Mouse (Mus musculus): ENCODE data around the gene Rab31. TPM values are rescaled to one million over a fixed set of nuclear protein-coding genes. Genes with fewer than 3 reads are reported as not detected.
A peak's percentile ranks its signal among the peaks of the same experiment; 100 is the strongest.

Rab31 gene
- polyA plus RNA-seq, 1 experiment from 2014 or later, result 81.7 TPM

DNA sequence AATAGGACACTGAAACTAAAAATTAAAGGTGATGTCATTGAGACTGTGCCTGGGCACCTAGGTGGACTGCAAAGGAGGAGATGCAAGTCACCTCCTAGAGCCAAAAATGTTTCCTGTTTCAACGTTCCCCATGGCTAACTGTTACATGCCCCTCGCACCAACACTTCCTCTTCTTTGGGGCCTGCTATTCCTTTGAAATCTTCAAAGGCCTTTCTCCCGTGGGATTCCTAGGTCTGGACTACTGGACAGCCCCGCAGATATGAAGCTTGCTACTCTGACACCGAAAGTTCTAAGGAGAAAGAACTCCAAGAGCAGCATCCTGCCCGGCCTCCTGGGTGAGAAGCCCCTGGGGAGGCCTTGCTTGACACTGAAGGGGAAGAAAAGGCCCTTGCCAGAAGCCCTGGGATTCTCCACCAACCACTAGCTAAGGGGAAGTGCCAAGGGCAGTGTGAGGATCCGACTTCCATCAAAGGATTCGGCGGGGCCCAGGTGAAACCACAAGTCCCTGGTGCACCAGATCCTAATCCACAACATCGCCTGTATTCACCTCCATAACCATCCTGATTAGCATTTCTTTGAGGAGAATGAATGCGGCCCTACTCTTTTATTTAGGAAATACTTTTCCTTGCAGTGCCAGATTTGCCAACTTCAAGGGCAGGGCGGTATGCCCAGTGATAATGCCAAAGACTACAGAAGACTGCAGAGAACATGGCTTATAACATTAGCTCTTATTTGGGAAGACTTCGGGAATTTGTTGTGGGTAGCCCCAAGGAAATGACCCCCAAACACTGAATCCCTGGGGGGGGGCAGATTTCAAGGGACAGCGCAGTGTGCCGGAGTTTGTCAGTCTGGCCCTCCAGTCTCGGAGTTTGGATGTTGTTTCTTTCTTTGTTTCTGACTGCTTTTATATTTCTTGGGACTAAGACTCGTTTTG lies 1.3 kb downstream of the Rab31 start:
- Histone ChIP-seq H3K36me3 (replicated peaks; ENCODE audit: control insufficient read depth, insufficient read depth) (no peaks in the 10 kb centered on the region), H3K4me2 (replicated peaks) (peak overlapping the region; percentile 83), H3K27ac (no peak overlapping the region), H3K9me3 (ENCODE audit: control insufficient read depth, low read length) (no peaks in the 10 kb centered on the region), H3K9ac (peak overlapping the region; percentile 91), H3K4me3 (replicated peaks; ENCODE audit: low read length) (peak overlapping the region; percentile 86), H3K4me1 (replicated peaks; ENCODE audit: control insufficient read depth, insufficient read depth, low read length) (peaks cover 43% of the 10 kb centered on the region), H3K27me3 (ENCODE audit: control insufficient read depth, insufficient read depth, low read length) (no peaks in the 10 kb centered on the region)
- DNase-seq (ENCODE audit: low spot score) (no peak), ATAC-seq (ENCODE audit: low FRiP score) (no peak)
- 20% methylated on average over 17 of the region's 17 CpGs for WGBS

DNA sequence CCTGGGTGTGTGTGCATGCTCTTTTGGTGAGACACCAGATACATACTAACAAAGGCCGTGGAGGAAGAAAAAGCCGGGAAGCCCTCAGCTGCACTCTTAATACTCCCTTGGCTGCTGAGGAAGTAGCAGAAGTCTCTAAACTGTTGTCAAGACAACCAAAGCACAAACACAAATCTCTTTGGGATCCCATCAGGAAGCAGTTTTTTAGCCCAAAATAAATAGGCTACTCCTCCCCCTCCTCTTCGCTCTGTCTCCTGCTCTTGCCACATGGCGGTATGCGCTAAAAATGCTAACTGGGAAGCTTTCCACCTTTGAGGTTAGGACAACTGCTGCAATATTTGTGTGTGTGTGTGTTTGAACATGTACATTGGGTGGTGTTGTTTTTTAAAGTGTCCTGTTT lies 4.1 kb downstream of the Rab31 start:
- Histone ChIP-seq H3K4me2 (replicated peaks) (peak overlapping the region; percentile 13; the same call in 1 of the 2 replicates), H3K27me3 (ENCODE audit: control insufficient read depth, insufficient read depth, low read length) (no peaks in the 10 kb centered on the region), H3K27ac (no peak overlapping the region; the same call in 1 of the 2 replicates), H3K9ac (no peak overlapping the region), H3K9me3 (ENCODE audit: control insufficient read depth, low read length) (no peaks in the 10 kb centered on the region), H3K4me3 (replicated peaks; ENCODE audit: low read length) (no peak overlapping the region), H3K36me3 (replicated peaks; ENCODE audit: control insufficient read depth, insufficient read depth) (no peaks in the 10 kb centered on the region), H3K4me1 (replicated peaks; ENCODE audit: control insufficient read depth, insufficient read depth, low read length) (peaks cover 43% of the 10 kb centered on the region)
- ATAC-seq (ENCODE audit: low FRiP score), result peak; percentile 10; the same call in 1 of the 2 replicates
- peak; percentile 28 for DNase-seq (ENCODE audit: low spot score)
- 44% methylated on average over 5 of the region's 5 CpGs for WGBS

DNA sequence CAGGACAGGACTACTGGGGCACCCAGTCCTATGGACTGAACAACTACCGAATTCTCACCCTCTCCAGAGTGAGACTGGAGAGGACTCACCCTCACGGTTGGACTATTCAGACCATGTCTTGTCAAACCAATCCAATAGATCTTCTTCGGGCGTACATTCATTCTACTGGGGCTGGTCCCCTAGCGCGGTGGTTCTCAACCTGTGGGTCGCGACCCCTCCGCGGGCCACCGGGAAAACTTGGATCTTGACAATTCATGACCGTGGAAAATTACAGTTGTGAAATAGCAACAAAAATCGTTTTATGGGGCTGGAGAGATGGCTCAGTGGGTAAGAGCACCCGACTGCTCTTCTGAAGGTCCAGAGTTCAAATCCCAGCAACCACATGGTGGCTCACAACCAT lies 9.3 kb downstream of the Rab31 start:
- no peaks in the 10 kb centered on the region for H3K27me3 ChIP-seq (ENCODE audit: control insufficient read depth, insufficient read depth, low read length)
- DNase-seq (ENCODE audit: low spot score), result no peak
- H3K4me1 ChIP-seq (replicated peaks; ENCODE audit: control insufficient read depth, insufficient read depth, low read length), result peaks cover 8% of the 10 kb centered on the region
- 0 out of 2 replicates have a peak, but pooled peaks cover 2% of the 10 kb centered on the region for H3K9me3 ChIP-seq (ENCODE audit: control insufficient read depth, low read length)
- H3K27ac ChIP-seq, result no peak overlapping the region
- 95% methylated on average over 14 of the region's 14 CpGs for WGBS
- no peak for ATAC-seq (ENCODE audit: low FRiP score)
- H3K4me2 ChIP-seq (replicated peaks), result no peak overlapping the region
- no peak overlapping the region for H3K4me3 ChIP-seq (replicated peaks; ENCODE audit: low read length)
- no peaks in the 10 kb centered on the region; the same call in 1 of the 2 replicates for H3K36me3 ChIP-seq (replicated peaks; ENCODE audit: control insufficient read depth, insufficient read depth)
- no peak overlapping the region for H3K9ac ChIP-seq

DNA sequence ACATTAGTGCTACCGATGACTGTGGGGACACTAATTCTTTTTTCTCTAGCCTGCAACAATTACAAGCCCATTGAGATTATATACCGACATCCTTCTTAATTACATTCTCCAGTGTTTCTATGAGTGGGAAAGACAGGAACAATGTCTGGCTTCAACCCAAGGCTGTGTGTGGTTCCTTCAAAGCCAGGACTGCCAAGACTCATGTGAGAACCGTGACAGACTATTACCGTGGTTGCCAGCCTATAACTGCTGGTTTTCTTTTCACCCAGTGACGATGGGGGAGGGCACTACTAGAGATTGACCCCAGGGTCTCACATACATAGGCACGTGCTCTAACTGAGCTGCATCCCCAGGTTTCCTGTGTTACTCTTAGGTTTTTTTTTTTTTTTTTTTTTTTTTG lies 15.4 kb downstream of the Rab31 start:
- DNase-seq (ENCODE audit: low spot score) (peak; percentile 31), ATAC-seq (ENCODE audit: low FRiP score) (no peak)
- no peak overlapping the region for H3K27ac ChIP-seq
- H3K4me1 ChIP-seq (replicated peaks; ENCODE audit: control insufficient read depth, insufficient read depth, low read length), result no peaks in the 10 kb centered on the region
- WGBS, result 48% methylated on average over 6 of the region's 6 CpGs
- no peak overlapping the region for H3K9ac ChIP-seq
- no peak overlapping the region for H3K4me3 ChIP-seq (replicated peaks; ENCODE audit: low read length)
- no peak overlapping the region for H3K4me2 ChIP-seq (replicated peaks)
- H3K36me3 ChIP-seq (replicated peaks; ENCODE audit: control insufficient read depth, insufficient read depth), result no peaks in the 10 kb centered on the region; the same call in 1 of the 2 replicates
- H3K9me3 ChIP-seq (ENCODE audit: control insufficient read depth, low read length), result peaks cover 13% of the 10 kb centered on the region
- H3K27me3 ChIP-seq (ENCODE audit: control insufficient read depth, insufficient read depth, low read length), result no peaks in the 10 kb centered on the region

DNA sequence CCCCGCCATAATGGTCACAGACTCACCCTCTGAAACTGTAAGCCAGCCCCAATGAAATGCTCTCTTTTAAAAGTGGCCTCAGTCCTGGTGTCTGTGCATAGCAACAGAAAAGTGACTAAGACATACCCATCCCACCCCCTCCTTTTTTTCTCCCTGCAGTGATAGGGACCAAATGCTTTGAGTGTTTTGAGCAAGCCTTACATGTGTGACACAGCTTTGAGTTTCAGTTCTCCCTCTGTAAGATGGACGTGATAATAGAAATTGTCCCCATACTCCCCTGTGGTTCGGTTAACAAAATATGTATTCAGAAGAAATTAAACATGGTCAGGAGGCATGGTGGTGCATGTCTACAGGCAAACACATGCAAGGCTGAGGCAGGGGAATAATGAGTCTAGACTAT lies 16.7 kb downstream of the Rab31 start:
- H3K36me3 ChIP-seq (replicated peaks; ENCODE audit: control insufficient read depth, insufficient read depth), result no peaks in the 10 kb centered on the region; the same call in 1 of the 2 replicates
- peaks cover 13% of the 10 kb centered on the region for H3K9me3 ChIP-seq (ENCODE audit: control insufficient read depth, low read length)
- no peaks in the 10 kb centered on the region for H3K27me3 ChIP-seq (ENCODE audit: control insufficient read depth, insufficient read depth, low read length)
- 94% methylated on average over 3 of the region's 3 CpGs for WGBS
- no peak overlapping the region for H3K4me2 ChIP-seq (replicated peaks)
- ATAC-seq (ENCODE audit: low FRiP score), result no peak
- no peak overlapping the region for H3K9ac ChIP-seq
- H3K4me1 ChIP-seq (replicated peaks; ENCODE audit: control insufficient read depth, insufficient read depth, low read length), result no peaks in the 10 kb centered on the region
- H3K4me3 ChIP-seq (replicated peaks; ENCODE audit: low read length), result no peak overlapping the region
- no peak for DNase-seq (ENCODE audit: low spot score)
- no peak overlapping the region for H3K27ac ChIP-seq

DNA sequence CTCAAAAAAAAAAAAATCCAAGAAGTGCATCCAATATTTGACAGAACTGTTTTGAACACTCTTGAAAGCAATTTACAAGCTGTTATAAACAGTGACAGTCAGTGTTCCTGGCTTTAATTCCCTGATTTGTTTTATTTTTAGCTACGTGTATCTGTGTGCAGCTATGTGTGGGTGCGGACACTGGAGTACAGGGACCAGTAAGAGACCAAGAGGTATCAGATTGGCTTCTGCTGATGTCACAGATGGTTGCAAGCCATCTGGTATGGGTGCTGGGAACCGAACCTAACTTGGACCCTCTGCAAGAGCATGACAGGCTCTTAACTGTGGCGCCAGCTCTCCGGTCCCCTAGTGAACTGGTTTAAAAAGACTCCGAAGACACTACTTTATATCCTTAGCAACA lies 19.4 kb downstream of the Rab31 start:
- 97% methylated on average over 6 of the region's 6 CpGs for WGBS

DNA sequence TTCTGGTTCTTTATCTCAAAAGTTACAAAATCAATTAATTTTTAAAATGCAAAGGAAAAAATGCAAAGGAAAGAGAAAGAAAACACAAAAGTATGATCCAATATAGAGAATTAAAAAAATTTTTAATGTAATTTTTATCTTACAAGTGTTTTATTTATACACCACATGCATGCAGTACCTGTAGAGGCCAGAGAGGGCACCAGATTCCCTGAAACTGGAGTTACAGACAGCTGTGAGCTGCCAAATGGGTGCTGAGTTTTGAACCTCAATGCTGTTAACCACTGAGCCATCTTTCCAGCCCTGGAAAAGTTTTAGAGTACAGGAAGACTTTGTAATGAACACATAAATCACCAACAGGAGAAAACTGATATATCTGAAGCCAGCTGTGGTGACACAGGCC lies 22.3 kb downstream of the Rab31 start:
- no peak overlapping the region for H3K4me3 ChIP-seq (replicated peaks; ENCODE audit: low read length)
- no peak overlapping the region for H3K4me2 ChIP-seq (replicated peaks)
- H3K9ac ChIP-seq, result no peak overlapping the region
- peaks cover 9% of the 10 kb centered on the region for H3K9me3 ChIP-seq (ENCODE audit: control insufficient read depth, low read length)
- H3K27ac ChIP-seq, result no peak overlapping the region
- no peak for DNase-seq (ENCODE audit: low spot score)
- no peak for ATAC-seq (ENCODE audit: low FRiP score)
- H3K36me3 ChIP-seq (replicated peaks; ENCODE audit: control insufficient read depth, insufficient read depth), result no peaks in the 10 kb centered on the region
- no peaks in the 10 kb centered on the region for H3K4me1 ChIP-seq (replicated peaks; ENCODE audit: control insufficient read depth, insufficient read depth, low read length)
- H3K27me3 ChIP-seq (ENCODE audit: control insufficient read depth, insufficient read depth, low read length), result no peaks in the 10 kb centered on the region

More for the DNA sequence above, 19.4 kb downstream of the Rab31 start:
- Histone ChIP-seq H3K4me3 (replicated peaks; ENCODE audit: low read length) (no peak overlapping the region), H3K9ac (no peak overlapping the region), H3K36me3 (replicated peaks; ENCODE audit: control insufficient read depth, insufficient read depth) (no peaks in the 10 kb centered on the region; the same call in 1 of the 2 replicates), H3K4me2 (replicated peaks) (no peak overlapping the region), H3K9me3 (ENCODE audit: control insufficient read depth, low read length) (peaks cover 10% of the 10 kb centered on the region), H3K4me1 (replicated peaks; ENCODE audit: control insufficient read depth, insufficient read depth, low read length) (no peaks in the 10 kb centered on the region), H3K27me3 (ENCODE audit: control insufficient read depth, insufficient read depth, low read length) (no peaks in the 10 kb centered on the region), H3K27ac (no peak overlapping the region)
- ATAC-seq (ENCODE audit: low FRiP score) (no peak), DNase-seq (ENCODE audit: low spot score) (no peak)

DNA sequence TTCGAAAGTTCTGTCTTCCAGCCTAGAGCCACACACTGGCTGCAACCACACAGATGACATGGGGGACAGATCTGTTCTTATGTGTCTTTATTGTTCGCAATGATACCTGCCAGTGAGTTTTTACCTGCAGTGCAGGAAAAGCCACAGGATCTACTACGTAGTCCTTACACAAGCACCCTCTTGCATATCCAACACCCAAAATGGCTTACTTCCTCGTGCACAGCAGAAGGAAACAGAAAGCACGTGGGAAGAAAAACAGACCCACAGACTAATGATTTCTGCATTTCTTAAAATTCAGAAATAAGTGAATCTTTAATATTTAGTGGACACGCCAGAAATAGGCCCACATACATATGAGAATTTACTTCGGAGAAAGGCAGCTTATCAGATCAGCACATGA lies 22.7 kb downstream of the Rab31 start:
- WGBS, result 96% methylated on average over 7 of the region's 7 CpGs
- Histone ChIP-seq H3K27me3 (ENCODE audit: control insufficient read depth, insufficient read depth, low read length) (no peaks in the 10 kb centered on the region), H3K4me3 (replicated peaks; ENCODE audit: low read length) (no peak overlapping the region), H3K36me3 (replicated peaks; ENCODE audit: control insufficient read depth, insufficient read depth) (no peaks in the 10 kb centered on the region), H3K4me1 (replicated peaks; ENCODE audit: control insufficient read depth, insufficient read depth, low read length) (no peaks in the 10 kb centered on the region), H3K9me3 (ENCODE audit: control insufficient read depth, low read length) (peaks cover 9% of the 10 kb centered on the region), H3K4me2 (replicated peaks) (no peak overlapping the region), H3K27ac (no peak overlapping the region), H3K9ac (no peak overlapping the region)
- DNase-seq (ENCODE audit: low spot score), result no peak
- no peak for ATAC-seq (ENCODE audit: low FRiP score)

DNA sequence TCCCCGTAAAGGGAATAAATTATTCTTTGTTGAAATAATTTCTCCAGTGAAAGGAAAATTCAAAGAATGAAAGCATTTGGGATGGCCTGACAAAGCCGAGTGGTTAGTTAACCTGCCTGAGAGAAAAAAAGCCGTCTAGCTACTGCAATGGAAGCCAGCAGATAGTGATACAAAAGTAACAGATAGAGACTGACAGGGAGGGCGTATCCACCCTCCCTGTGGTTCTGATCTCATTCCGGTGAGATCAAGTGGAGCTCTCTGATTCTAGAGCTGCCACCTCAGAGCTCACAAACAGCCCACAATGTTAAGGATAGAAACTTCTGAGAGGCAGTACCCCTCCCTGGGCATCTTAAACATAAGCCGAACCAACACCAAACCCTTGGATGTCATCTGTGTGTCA lies 23.6 kb downstream of the Rab31 start:
- Histone ChIP-seq H3K9ac (no peak overlapping the region), H3K4me3 (replicated peaks; ENCODE audit: low read length) (no peak overlapping the region), H3K36me3 (replicated peaks; ENCODE audit: control insufficient read depth, insufficient read depth) (no peaks in the 10 kb centered on the region), H3K27me3 (ENCODE audit: control insufficient read depth, insufficient read depth, low read length) (no peaks in the 10 kb centered on the region), H3K27ac (no peak overlapping the region), H3K4me2 (replicated peaks) (no peak overlapping the region), H3K9me3 (ENCODE audit: control insufficient read depth, low read length) (0 out of 2 replicates have a peak, but pooled peaks cover 2% of the 10 kb centered on the region), H3K4me1 (replicated peaks; ENCODE audit: control insufficient read depth, insufficient read depth, low read length) (no peaks in the 10 kb centered on the region)
- DNase-seq (ENCODE audit: low spot score), result no peak
- no peak for ATAC-seq (ENCODE audit: low FRiP score)
- 81% methylated on average over 6 of the region's 6 CpGs for WGBS

All from hindbrain, embryonic 14.5 days (tissue).